Mouse (Mus musculus): Measurements from ENCODE around the gene Kcnt2. TPM values are rescaled to one million over a fixed set of nuclear protein-coding genes. Genes with fewer than 3 reads are reported as not detected.

Gene Kcnt2
- polyA plus RNA-seq, 1 experiment: 0.16 TPM

DNA sequence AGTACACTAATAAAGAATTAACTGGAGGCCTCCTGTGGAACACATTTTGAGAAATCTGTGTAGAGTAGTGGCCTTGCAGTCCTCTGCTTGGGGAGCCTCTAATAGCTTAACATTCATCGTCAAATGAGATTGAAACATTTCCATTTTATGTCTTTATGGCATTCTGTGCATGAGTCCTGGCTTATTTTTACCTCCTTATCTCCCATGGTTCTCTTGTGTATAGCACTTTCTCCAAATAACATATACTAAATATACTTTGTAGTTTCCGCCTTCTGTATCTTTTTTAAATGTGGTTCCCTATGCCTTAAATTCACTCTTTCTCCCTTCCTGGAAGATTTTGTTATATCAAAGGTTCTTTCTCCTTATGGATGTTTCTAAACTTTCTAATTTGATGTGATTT lies 246.3 kb downstream of the Kcnt2 start:
- H3K4me1 ChIP-seq (ENCODE audit: control insufficient read depth, insufficient read depth, insufficient read length, low read length): no peaks in the 10 kb centered on the region
- no peak overlapping the region for H3K4me3 ChIP-seq (ENCODE audit: insufficient read depth, low read depth, low read length)
- H3K27ac ChIP-seq (replicated peaks; ENCODE audit: low read depth, low read length): no peak overlapping the region

GRCm38 (mm10) chr1:140513451-140513850 lies 267.5 kb downstream of the Kcnt2 start:
- Histone ChIP-seq H3K4me3 (ENCODE audit: insufficient read depth, low read depth, low read length) (no peak overlapping the region), H3K4me1 (ENCODE audit: control insufficient read depth, insufficient read depth, insufficient read length, low read length) (no peaks in the 10 kb centered on the region)

DNA sequence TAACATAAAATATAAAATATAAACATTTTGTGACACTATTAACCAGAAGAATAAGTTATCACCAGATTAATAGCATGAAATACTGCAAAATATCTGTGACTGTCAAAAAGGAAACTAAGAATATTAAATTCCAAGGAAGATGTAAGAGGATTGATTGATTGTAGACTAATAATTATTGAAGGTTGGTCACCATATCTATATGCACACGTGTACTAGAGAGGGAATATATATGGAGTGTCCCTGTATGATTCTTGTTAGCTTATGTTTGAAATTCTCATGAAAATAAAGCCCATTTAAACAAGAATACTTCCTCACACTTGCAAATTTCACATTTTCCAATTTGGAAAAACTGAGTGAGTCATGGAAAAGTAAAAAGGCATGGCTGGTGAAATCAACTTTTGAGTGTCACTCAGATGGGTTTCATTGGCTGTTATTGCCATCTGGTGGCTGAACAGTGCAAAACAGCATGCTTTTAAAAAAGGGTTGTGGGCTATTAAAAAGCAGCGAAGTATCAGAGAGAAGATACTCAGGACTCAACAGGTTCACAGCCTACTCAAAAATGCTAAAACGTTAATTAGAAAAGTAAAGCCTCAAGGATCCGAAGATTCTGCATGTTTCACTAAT lies 285.4 kb downstream of the Kcnt2 start:
- Histone ChIP-seq H3K4me3 (ENCODE audit: insufficient read depth, low read depth, low read length) (no peak overlapping the region), H3K4me1 (ENCODE audit: control insufficient read depth, insufficient read depth, insufficient read length, low read length) (no peaks in the 10 kb centered on the region), H3K27ac (replicated peaks; ENCODE audit: low read depth, low read length) (no peak overlapping the region)

More at GRCm38 (mm10) chr1:140513451-140513850, 267.5 kb downstream of the Kcnt2 start:
- no peak overlapping the region for H3K27ac ChIP-seq (replicated peaks; ENCODE audit: low read depth, low read length)

DNA sequence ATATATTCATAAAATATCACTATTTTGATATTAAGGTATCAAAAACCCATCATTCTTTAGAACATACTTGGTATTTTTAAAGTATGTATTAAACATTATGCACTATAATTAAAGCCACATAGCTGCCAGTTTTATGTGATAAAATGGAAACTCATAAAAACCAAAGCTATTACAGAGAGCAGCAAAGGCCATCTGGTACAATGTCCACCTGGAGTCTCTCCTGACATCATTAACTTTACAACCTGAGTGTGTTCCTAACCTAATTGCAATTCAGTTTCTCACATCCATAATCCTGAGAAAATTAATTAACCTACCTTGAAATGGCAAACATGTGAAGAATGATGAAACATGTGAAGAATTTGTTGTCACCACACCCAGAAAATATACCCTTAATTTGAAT lies 288.9 kb downstream of the Kcnt2 start:
- H3K27ac ChIP-seq (replicated peaks; ENCODE audit: low read depth, low read length): no peak overlapping the region
- no peaks in the 10 kb centered on the region for H3K4me1 ChIP-seq (ENCODE audit: control insufficient read depth, insufficient read depth, insufficient read length, low read length)
- H3K4me3 ChIP-seq (ENCODE audit: insufficient read depth, low read depth, low read length): no peak overlapping the region

- no peak overlapping the region for H3K4me3 ChIP-seq (ENCODE audit: insufficient read depth, low read depth, low read length)
- H3K4me1 ChIP-seq (ENCODE audit: control insufficient read depth, insufficient read depth, insufficient read length, low read length): no peaks in the 10 kb centered on the region
- no peak overlapping the region for H3K27ac ChIP-seq (replicated peaks; ENCODE audit: low read depth, low read length)
Observed at GRCm38 (mm10) chr1:140542066-140542465, 296.1 kb downstream of the Kcnt2 start.

DNA sequence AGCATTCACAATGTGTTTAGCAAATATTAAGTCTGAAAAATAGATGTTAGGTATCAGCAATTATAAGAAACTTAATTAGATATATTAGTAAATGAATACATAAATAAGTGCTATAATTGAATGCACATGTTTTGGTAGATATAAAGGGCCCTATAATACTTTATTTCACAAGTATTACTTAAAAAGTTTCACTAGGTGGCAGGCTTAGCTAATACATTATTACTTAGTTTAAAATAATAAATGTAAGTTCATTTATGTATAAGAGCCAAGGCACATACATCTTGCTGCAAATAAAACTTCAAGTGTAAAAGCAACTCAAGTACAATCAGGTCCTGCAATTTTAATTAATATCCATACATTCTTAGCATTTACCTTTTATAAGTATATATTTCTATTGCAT lies 302.8 kb downstream of the Kcnt2 start:
- H3K4me3 ChIP-seq (ENCODE audit: insufficient read depth, low read depth, low read length): no peak overlapping the region
- H3K27ac ChIP-seq (replicated peaks; ENCODE audit: low read depth, low read length): no peak overlapping the region
- H3K4me1 ChIP-seq (ENCODE audit: control insufficient read depth, insufficient read depth, insufficient read length, low read length): no peaks in the 10 kb centered on the region

- Histone ChIP-seq H3K4me1 (ENCODE audit: control insufficient read depth, insufficient read depth, insufficient read length, low read length) (no peaks in the 10 kb centered on the region), H3K4me3 (ENCODE audit: insufficient read depth, low read depth, low read length) (no peak overlapping the region)
Observed at GRCm38 (mm10) chr1:140560801-140561200, 314.8 kb downstream of the Kcnt2 start.

GRCm38 (mm10) chr1:140572141-140572540 lies 326.2 kb downstream of the Kcnt2 start:
- Histone ChIP-seq H3K4me1 (ENCODE audit: control insufficient read depth, insufficient read depth, insufficient read length, low read length) (no peaks in the 10 kb centered on the region), H3K4me3 (ENCODE audit: insufficient read depth, low read depth, low read length) (no peak overlapping the region), H3K27ac (replicated peaks; ENCODE audit: low read depth, low read length) (no peak overlapping the region)

More at GRCm38 (mm10) chr1:140560801-140561200, 314.8 kb downstream of the Kcnt2 start:
- H3K27ac ChIP-seq (replicated peaks; ENCODE audit: low read depth, low read length): no peak overlapping the region

DNA sequence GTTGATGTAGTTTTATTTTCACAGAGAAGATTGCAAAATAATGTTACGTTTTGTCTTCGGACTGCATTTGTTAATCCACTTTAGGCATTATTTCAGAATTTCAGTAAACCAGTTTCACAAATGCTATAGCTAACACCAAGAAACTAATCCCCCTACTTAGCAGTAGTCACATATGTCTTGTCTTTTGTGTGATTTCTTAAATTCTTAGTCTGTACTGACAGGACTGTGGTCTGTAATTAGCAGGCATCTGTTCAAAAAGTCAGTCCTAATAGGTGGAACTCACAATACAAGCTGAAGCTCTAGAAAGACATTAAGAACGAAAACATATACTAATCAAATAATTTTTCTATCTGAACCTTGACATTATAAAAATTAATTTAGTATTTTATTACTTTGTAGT lies 332.6 kb downstream of the Kcnt2 start:
- Histone ChIP-seq H3K27ac (replicated peaks; ENCODE audit: low read depth, low read length) (no peak overlapping the region), H3K4me3 (ENCODE audit: insufficient read depth, low read depth, low read length) (no peak overlapping the region), H3K4me1 (ENCODE audit: control insufficient read depth, insufficient read depth, insufficient read length, low read length) (no peaks in the 10 kb centered on the region)

DNA sequence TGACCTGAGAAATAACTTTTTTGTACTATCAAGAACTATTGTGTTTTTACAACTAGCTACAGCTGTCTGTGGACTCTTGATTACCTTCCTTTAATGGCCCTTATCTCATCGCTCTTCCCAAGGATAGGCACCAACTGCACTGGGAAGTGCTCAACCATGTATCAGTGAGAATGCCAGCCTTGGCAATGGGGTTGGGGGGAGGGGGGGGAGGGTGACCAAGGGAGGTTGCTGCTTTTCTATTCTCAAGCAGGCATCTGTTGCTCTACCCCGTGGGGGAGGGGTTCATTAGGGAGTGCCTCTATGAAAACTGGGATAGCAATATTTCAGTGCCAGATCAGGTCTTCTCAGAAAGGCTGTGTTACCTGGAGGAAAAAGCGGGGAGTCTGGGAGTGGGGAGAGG lies 342.3 kb downstream of the Kcnt2 start:
- Histone ChIP-seq H3K4me1 (ENCODE audit: control insufficient read depth, insufficient read depth, insufficient read length, low read length) (no peaks in the 10 kb centered on the region), H3K4me3 (ENCODE audit: insufficient read depth, low read depth, low read length) (no peak overlapping the region), H3K27ac (replicated peaks; ENCODE audit: low read depth, low read length) (no peak overlapping the region)

- Histone ChIP-seq H3K4me3 (ENCODE audit: insufficient read depth, low read depth, low read length) (no peak overlapping the region), H3K27ac (replicated peaks; ENCODE audit: low read depth, low read length) (no peak overlapping the region), H3K4me1 (ENCODE audit: control insufficient read depth, insufficient read depth, insufficient read length, low read length) (no peaks in the 10 kb centered on the region)
Observed at GRCm38 (mm10) chr1:140608765-140609297, 362.9 kb downstream of the Kcnt2 start.

- Histone ChIP-seq H3K4me1 (ENCODE audit: control insufficient read depth, insufficient read depth, insufficient read length, low read length) (no peaks in the 10 kb centered on the region), H3K4me3 (ENCODE audit: insufficient read depth, low read depth, low read length) (no peak overlapping the region), H3K27ac (replicated peaks; ENCODE audit: low read depth, low read length) (no peak overlapping the region)
Observed at GRCm38 (mm10) chr1:140613101-140613500, 367.1 kb downstream of the Kcnt2 start.

GRCm38 (mm10) chr1:140614840-140615239 lies 368.9 kb downstream of the Kcnt2 start:
- no peaks in the 10 kb centered on the region for H3K4me1 ChIP-seq (ENCODE audit: control insufficient read depth, insufficient read depth, insufficient read length, low read length)
- H3K27ac ChIP-seq (replicated peaks; ENCODE audit: low read depth, low read length): no peak overlapping the region
- H3K4me3 ChIP-seq (ENCODE audit: insufficient read depth, low read depth, low read length): no peak overlapping the region

DNA sequence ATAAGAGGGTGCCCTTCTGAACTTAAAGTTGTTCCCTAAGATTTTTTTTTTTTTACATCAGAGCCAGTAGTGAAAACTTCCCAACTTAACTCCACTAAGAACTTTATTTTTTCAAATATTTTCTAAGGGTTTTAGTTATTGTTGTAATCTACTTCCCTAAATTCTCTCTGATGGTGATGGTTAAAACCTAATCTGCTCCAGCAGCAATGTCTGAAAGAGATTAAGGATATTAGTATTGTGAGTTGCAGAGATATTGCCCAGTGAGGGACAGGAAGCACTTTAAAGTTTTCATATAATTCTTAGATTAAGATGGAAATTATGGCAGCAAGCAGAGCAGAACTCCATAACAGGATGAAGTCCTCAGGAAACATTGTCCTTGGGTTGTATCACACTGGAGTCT lies 372.2 kb downstream of the Kcnt2 start:
- H3K4me1 ChIP-seq (ENCODE audit: control insufficient read depth, insufficient read depth, insufficient read length, low read length): no peaks in the 10 kb centered on the region
- H3K4me3 ChIP-seq (ENCODE audit: insufficient read depth, low read depth, low read length): no peak overlapping the region
- H3K27ac ChIP-seq (replicated peaks; ENCODE audit: low read depth, low read length): no peak overlapping the region

DNA sequence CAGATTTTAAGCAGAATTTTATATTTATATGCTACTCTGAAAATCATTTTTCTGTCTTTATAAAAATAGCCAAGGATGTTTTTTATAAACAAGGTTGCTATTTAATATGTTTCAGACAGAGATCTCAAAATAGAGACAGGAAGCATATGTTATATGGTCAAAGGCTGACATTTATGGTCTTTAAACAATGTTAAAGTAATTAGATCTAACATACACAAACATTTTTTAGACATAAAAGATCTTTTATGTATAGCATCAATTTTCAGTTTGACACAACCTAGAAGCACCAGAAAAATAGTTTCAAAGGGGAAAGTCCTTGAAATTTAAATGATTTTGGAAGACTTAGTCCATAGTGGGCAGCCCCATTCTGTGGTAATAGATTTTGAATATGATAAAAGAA lies 379.0 kb downstream of the Kcnt2 start:
- Histone ChIP-seq H3K4me3 (ENCODE audit: insufficient read depth, low read depth, low read length) (no peak overlapping the region), H3K27ac (replicated peaks; ENCODE audit: low read depth, low read length) (no peak overlapping the region), H3K4me1 (ENCODE audit: control insufficient read depth, insufficient read depth, insufficient read length, low read length) (no peaks in the 10 kb centered on the region)

DNA sequence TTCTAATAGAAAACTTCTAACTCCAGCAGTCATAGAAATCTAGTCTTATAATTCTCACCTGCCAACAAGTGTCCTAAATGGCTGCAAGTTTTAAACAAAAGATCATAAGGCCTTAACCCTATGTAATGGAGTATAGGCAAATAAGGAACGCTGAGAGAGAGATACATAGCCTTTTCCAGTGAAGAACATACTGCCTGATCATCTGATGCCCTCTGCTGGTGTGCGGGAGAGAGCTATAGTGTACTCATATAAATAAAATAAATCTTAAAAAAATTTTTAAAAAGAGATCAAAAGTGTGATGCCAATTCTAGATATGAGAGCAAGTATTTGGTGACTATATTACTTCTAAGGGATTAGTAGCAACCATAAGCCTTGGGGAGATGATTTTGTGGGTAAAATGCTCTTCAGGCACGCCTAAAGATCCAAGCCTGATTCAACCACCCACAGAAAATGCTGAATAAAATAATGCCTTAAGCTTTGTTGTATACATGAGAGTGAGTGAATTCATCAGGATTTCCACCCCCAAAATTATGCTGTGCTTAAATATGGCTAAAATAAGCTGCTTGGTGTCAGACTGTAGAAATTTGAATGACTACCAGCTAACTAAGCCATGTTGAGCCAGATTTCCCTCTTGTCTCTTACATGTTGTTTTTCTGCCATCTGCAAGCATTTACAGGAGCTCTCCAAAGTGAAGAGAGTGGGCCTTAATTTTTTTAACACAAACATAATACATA lies 413.8 kb downstream of the Kcnt2 start:
- no peak overlapping the region for H3K27ac ChIP-seq (replicated peaks; ENCODE audit: low read depth, low read length)
- no peaks in the 10 kb centered on the region for H3K4me1 ChIP-seq (ENCODE audit: control insufficient read depth, insufficient read depth, insufficient read length, low read length)
- no peak overlapping the region for H3K4me3 ChIP-seq (ENCODE audit: insufficient read depth, low read depth, low read length)
